Mouse (Mus musculus) heart, embryonic 11.5 days (tissue): ENCODE measurements around the gene Klf1. TPM values are rescaled to one million over a fixed set of nuclear protein-coding genes. Genes with fewer than 3 reads are reported as not detected.

ENCODE experiments used
- ATAC-seq: fragments of 200-750 bp; cut with Nextera tagmentation; replicated peaks from 2 replicates; pipeline ENCODE4 v1.8.0; 2017; ENCODE audit warnings: moderate library complexity; ENCODE audit not compliant: insufficient number of reproducible peaks, low FRiP score, low TSS enrichment
- H3K27ac ChIP-seq: fragments of 300-500 bp; sonication (generic); 2 replicates; pipeline ENCODE4 v1.5.1; 2014; ENCODE audit warnings: mild to moderate bottlenecking, low read depth, low read length
- H3K27me3 ChIP-seq: fragments of 300-500 bp; sonication (generic); 2 replicates; pipeline ENCODE4 v1.6.1; 2014; ENCODE audit warnings: mild to moderate bottlenecking, low read length, mixed read lengths; ENCODE audit not compliant: control insufficient read depth, insufficient read depth
- H3K36me3 ChIP-seq: fragments of 300-500 bp; sonication (generic); 2 replicates; pipeline ENCODE4 v1.6.1; 2014; ENCODE audit warnings: mild to moderate bottlenecking, low read length, moderate library complexity, mixed read lengths; ENCODE audit not compliant: control insufficient read depth, insufficient read depth
- H3K4me1 ChIP-seq: fragments of 300-500 bp; sonication (generic); 2 replicates; pipeline ENCODE4 v1.6.1; 2014; ENCODE audit warnings: low read length; ENCODE audit not compliant: control insufficient read depth, insufficient read depth
- H3K4me2 ChIP-seq: fragments of 300-500 bp; sonication (generic); 2 replicates; pipeline ENCODE4 v1.6.1; 2014; ENCODE audit warnings: mild to moderate bottlenecking, moderate library complexity
- H3K4me3 ChIP-seq: fragments of 300-500 bp; sonication (generic); 2 replicates; pipeline ENCODE4 v1.5.1; 2014; ENCODE audit warnings: low read depth, low read length
- H3K9ac ChIP-seq: fragments of 300-500 bp; sonication (generic); 2 replicates; pipeline ENCODE4 v1.6.1; 2014; ENCODE audit warnings: mild to moderate bottlenecking, low read depth, low read length, moderate library complexity
- H3K9me3 ChIP-seq: fragments of 300-500 bp; sonication (generic); replicated peaks from 2 replicates; pipeline ENCODE4 v1.6.1; 2016; ENCODE audit warnings: low read length; ENCODE audit not compliant: control insufficient read depth
- WGBS: fragments of 180-500 bp; shearing (Covaris S2); extraction: QIAGEN DNeasy Blood & Tissue Kit; methylation state at CpG from one replicate; pipeline ENCODE4 v1.1.7; 2014; ENCODE audit not compliant: insufficient replicate concordance; 5-methylcytosine and 5-hydroxymethylcytosine counted together
- microRNA-seq: library from miRNA; unstranded; fragments of <30 nt; microRNA quantifications from one replicate; pipeline ENCODE4, GENCODE M21; 2016; ENCODE audit warnings: borderline number of aligned reads
- polyA plus RNA-seq: library from polyadenylated mRNA; unstranded; fragments of >200 nt; fragmentation: Nextera tagmentation; extraction: Ambion mirVana; gene quantifications from 2 replicates; pipeline ENCODE4 v1.2.1, GENCODE M21; 2014

Klf1 gene
- polyA plus RNA-seq, 1 experiment from 2014 or later: 65.0 TPM

- H3K27me3 ChIP-seq: peaks cover 69% of the 10 kb centered on the region
- H3K4me3 ChIP-seq: peak overlapping the region; percentile 43; the same call in 1 of the 2 replicates
- 11% methylated on average over 11 of the region's 11 CpGs for WGBS
- 0 out of 2 replicates have a peak, but pooled peaks have one; percentile 7 for ATAC-seq
- peak overlapping the region; percentile 75; the same call in 1 of the 2 replicates for H3K4me2 ChIP-seq
- peaks cover 4% of the 10 kb centered on the region; the same call in 1 of the 2 replicates for H3K4me1 ChIP-seq
- no peaks in the 10 kb centered on the region for H3K9me3 ChIP-seq
- H3K27ac ChIP-seq: no peak overlapping the region
- H3K36me3 ChIP-seq: no peaks in the 10 kb centered on the region
- no peak overlapping the region for H3K9ac ChIP-seq
These were observed 43.5 kb downstream of the Klf1 start for GRCm38 (mm10) chr8:84945235-84945632.

- Histone ChIP-seq H3K9me3 (no peaks in the 10 kb centered on the region), H3K4me1 (peaks cover 4% of the 10 kb centered on the region; the same call in 1 of the 2 replicates), H3K9ac (no peak overlapping the region), H3K36me3 (no peaks in the 10 kb centered on the region), H3K27ac (no peak overlapping the region), H3K4me3 (peak overlapping the region; percentile 43), H3K4me2 (peak overlapping the region; percentile 75), H3K27me3 (peaks cover 69% of the 10 kb centered on the region)
- WGBS: under 1% methylated on average over 47 of the region's 67 CpGs
- ATAC-seq: 0 out of 2 replicates have a peak, but pooled peaks have one; percentile 29
These were observed 44.2 kb downstream of the Klf1 start for GRCm38 (mm10) chr8:84945633-84946527.

- whole genome bisulfite sequencing: 12% methylated on average over 17 of the region's 17 CpGs
- peak within 1 kb of the TSS; percentile 75 for H3K4me2 ChIP-seq
- no peaks in the 10 kb centered on the region for H3K36me3 ChIP-seq
- H3K9me3 ChIP-seq: no peaks in the 10 kb centered on the region
- H3K27ac ChIP-seq: no peak within 1 kb of the TSS
- H3K27me3 ChIP-seq: peaks cover 69% of the 10 kb centered on the region
- peaks cover 4% of the 10 kb centered on the region; the same call in 1 of the 2 replicates for H3K4me1 ChIP-seq
- H3K9ac ChIP-seq: no peak within 1 kb of the TSS
- ATAC-seq: no peak
- H3K4me3 ChIP-seq: peak within 1 kb of the TSS; percentile 43
These were observed 45.0 kb downstream of the Klf1 start, which contains the start of gene Rtbdn for GRCm38 (mm10) chr8:84946528-84947240. TSS of gene Rtbdn (plus strand) at chr8:84946991.

- Histone ChIP-seq H3K27me3 (peaks cover 69% of the 10 kb centered on the region), H3K9me3 (no peaks in the 10 kb centered on the region), H3K4me2 (no peak overlapping the region), H3K4me1 (peaks cover 4% of the 10 kb centered on the region; the same call in 1 of the 2 replicates), H3K36me3 (no peaks in the 10 kb centered on the region), H3K9ac (no peak overlapping the region), H3K27ac (no peak overlapping the region), H3K4me3 (no peak overlapping the region)
- 14% methylated on average over 9 of the region's 9 CpGs for WGBS
- no peak for ATAC-seq
These were observed 45.5 kb downstream of the Klf1 start for GRCm38 (mm10) chr8:84947241-84947545.

- ATAC-seq: no peak
- Histone ChIP-seq H3K27ac (no peak overlapping the region), H3K4me2 (no peak overlapping the region), H3K4me3 (no peak overlapping the region), H3K27me3 (peaks cover 63% of the 10 kb centered on the region), H3K36me3 (no peaks in the 10 kb centered on the region), H3K9me3 (no peaks in the 10 kb centered on the region), H3K9ac (no peak overlapping the region), H3K4me1 (peaks cover 9% of the 10 kb centered on the region; the same call in 1 of the 2 replicates)
- WGBS: 17% methylated on average over 12 of the region's 12 CpGs
These were observed 48.0 kb downstream of the Klf1 start for GRCm38 (mm10) chr8:84949753-84950152.

- WGBS: 5% methylated on average over 18 of the region's 18 CpGs
- no peaks in the 10 kb centered on the region for H3K36me3 ChIP-seq
- H3K9ac ChIP-seq: no peak overlapping the region
- peaks cover 37% of the 10 kb centered on the region for H3K27me3 ChIP-seq
- H3K9me3 ChIP-seq: no peaks in the 10 kb centered on the region
- H3K4me2 ChIP-seq: peak overlapping the region; percentile 37; the same call in 1 of the 2 replicates
- H3K4me3 ChIP-seq: no peak overlapping the region
- no peak overlapping the region for H3K27ac ChIP-seq
- 0 out of 2 replicates have a peak, but pooled peaks cover 5% of the 10 kb centered on the region for H3K4me1 ChIP-seq
- no peak for ATAC-seq
These were observed 51.0 kb downstream of the Klf1 start for GRCm38 (mm10) chr8:84952612-84953255.

Small RNA genes within 50 kb of the gene (microRNA-seq; reads per million reads assigned to microRNA genes)
- gene Gm24197 (not detected), gene Mir7069 (3.0 reads per million, percentile 31 among the genes with 10 or more reads in this experiment)

Other genes starting within 250 kb of the Klf1 start
- 52.3 and 55.9 TPM in 2 replicates for gene Ier2, start 239.1 kb upstream of the Klf1 start, polyA plus RNA-seq
- gene Trmt1, start 215.6 kb upstream of the Klf1 start, polyA plus RNA-seq: 49.7 and 51.6 TPM in 2 replicates
- gene Nacc1, start 214.1 kb upstream of the Klf1 start, polyA plus RNA-seq: 19.1 and 19.6 TPM in 2 replicates
- gene Lyl1, start 200.5 kb upstream of the Klf1 start, polyA plus RNA-seq: 19.5 and 22.9 TPM in 2 replicates
- 3.4 and 5.4 TPM in 2 replicates for gene G430095P16Rik, start 178.9 kb upstream of the Klf1 start, polyA plus RNA-seq
- gene Nfix, start 101.6 kb upstream of the Klf1 start, polyA plus RNA-seq: 6.1 and 7.6 TPM in 2 replicates
- 5.0 and 6.0 TPM in 2 replicates for gene Dand5, start 79.1 kb upstream of the Klf1 start, polyA plus RNA-seq
- 51.5 and 52.2 TPM in 2 replicates for gene Gadd45gip1, start 70.4 kb upstream of the Klf1 start, polyA plus RNA-seq
- 125 and 127 TPM in 2 replicates for gene Rad23a, start 61.3 kb upstream of the Klf1 start, polyA plus RNA-seq
- gene Calr, start 55.0 kb upstream of the Klf1 start, polyA plus RNA-seq: 830 and 894 TPM in 2 replicates
- gene Farsa, start 44.9 kb upstream of the Klf1 start, polyA plus RNA-seq: 53.6 and 54.5 TPM in 2 replicates
- gene Syce2, start 29.8 kb upstream of the Klf1 start, polyA plus RNA-seq: 44.2 and 49.6 TPM in 2 replicates
- 36.2 and 40.4 TPM in 2 replicates for gene Gcdh, start 8.0 kb upstream of the Klf1 start, polyA plus RNA-seq
- gene Dnase2a, start 6.6 kb downstream of the Klf1 start, polyA plus RNA-seq: 4.3 and 5.4 TPM in 2 replicates
- gene Mast1, start 35.4 kb downstream of the Klf1 start, polyA plus RNA-seq: 0.27 TPM in 1 of 2 replicates, not detected in the other
- not detected in 2 replicates for gene Rtbdn, start 45.1 kb downstream of the Klf1 start, polyA plus RNA-seq
- gene Gm49661, start 67.5 kb downstream of the Klf1 start, polyA plus RNA-seq: not detected in 2 replicates
- gene Prdx2, start 67.7 kb downstream of the Klf1 start, polyA plus RNA-seq: 862 and 992 TPM in 2 replicates
- 95.9 and 106 TPM in 2 replicates for gene Rnaseh2a, start 67.8 kb downstream of the Klf1 start, polyA plus RNA-seq
- gene Junb, start 76.8 kb downstream of the Klf1 start, polyA plus RNA-seq: 7.6 and 9.3 TPM in 2 replicates
- 6.7 and 7.1 TPM in 2 replicates for gene Hook2, start 88.7 kb downstream of the Klf1 start, polyA plus RNA-seq
- not detected in 2 replicates for gene Best2, start 112.6 kb downstream of the Klf1 start, polyA plus RNA-seq
- 108 and 118 TPM in 2 replicates for gene Asna1, start 123.4 kb downstream of the Klf1 start, polyA plus RNA-seq
- gene Trir, start 124.9 kb downstream of the Klf1 start, polyA plus RNA-seq: 99.7 and 101 TPM in 2 replicates
- 15.7 and 16.2 TPM in 2 replicates for gene Tnpo2, start 135.0 kb downstream of the Klf1 start, polyA plus RNA-seq
- gene Fbxw9, start 158.1 kb downstream of the Klf1 start, polyA plus RNA-seq: 15.9 and 17.8 TPM in 2 replicates
- 1.5 TPM in 1 of 2 replicates, not detected in the other for gene Gm5741, start 166.1 kb downstream of the Klf1 start, polyA plus RNA-seq
- 57.6 and 60.0 TPM in 2 replicates for gene Dhps, start 169.8 kb downstream of the Klf1 start, polyA plus RNA-seq
- gene Wdr83os, start 178.8 kb downstream of the Klf1 start, polyA plus RNA-seq: 120 and 124 TPM in 2 replicates
- 36.5 and 43.0 TPM in 2 replicates for gene Wdr83, start 179.4 kb downstream of the Klf1 start, polyA plus RNA-seq
- 25.1 and 27.3 TPM in 2 replicates for gene Man2b1, start 181.3 kb downstream of the Klf1 start, polyA plus RNA-seq
- 0.46 and 0.59 TPM in 2 replicates for gene Zfp791, start 221.2 kb downstream of the Klf1 start, polyA plus RNA-seq
- gene Cks1brt, start 250.0 kb downstream of the Klf1 start, polyA plus RNA-seq: not detected in 2 replicates